Mouse (Mus musculus): ENCODE measurements around the gene Bloc1s1.

The Bloc1s1 gene

GRCm38 (mm10) chr10:128923935-128924334 is at the start of gene Bloc1s1:
TSS of gene Bloc1s1 (minus strand) at chr10:128924035.
- DNase-seq (ENCODE audit: low spot score in 2 of 2), result no peak

- no peak for DNase-seq (ENCODE audit: low spot score in 2 of 2)
Observed at GRCm38 (mm10) chr10:128972841-128973240, 49.0 kb upstream of the Bloc1s1 start.

- DNase-seq (ENCODE audit: low spot score in 2 of 2), result no peak
Observed at GRCm38 (mm10) chr10:128970740-128971250, 47.0 kb upstream of the Bloc1s1 start.

GRCm38 (mm10) chr10:128968341-128968749 is 44.5 kb upstream of the Bloc1s1 start:
- DNase-seq (ENCODE audit: low spot score in 2 of 2), result no peak

- no peak for DNase-seq (ENCODE audit: low spot score in 2 of 2)
Observed at GRCm38 (mm10) chr10:128965871-128966270, 42.0 kb upstream of the Bloc1s1 start.

- DNase-seq (ENCODE audit: low spot score in 2 of 2), result no peak
Observed at GRCm38 (mm10) chr10:128964961-128965360, 41.1 kb upstream of the Bloc1s1 start.

- no peak for DNase-seq (ENCODE audit: low spot score in 2 of 2)
Observed at GRCm38 (mm10) chr10:128960590-128961584, 37.1 kb upstream of the Bloc1s1 start, which contains the start of gene Mettl7b. TSS of gene Mettl7b (minus strand) at chr10:128960988.

GRCm38 (mm10) chr10:128960142-128960541 is 36.3 kb upstream of the Bloc1s1 start:
- no peak for DNase-seq (ENCODE audit: low spot score in 2 of 2)

- no peak for DNase-seq (ENCODE audit: low spot score in 2 of 2)
Observed at GRCm38 (mm10) chr10:128958340-128958739, 34.5 kb upstream of the Bloc1s1 start.

- DNase-seq (ENCODE audit: low spot score in 2 of 2), result no peak
Observed at GRCm38 (mm10) chr10:128950208-128950887, 26.5 kb upstream of the Bloc1s1 start.

GRCm38 (mm10) chr10:128947496-128947895 is 23.7 kb upstream of the Bloc1s1 start:
- no peak for DNase-seq (ENCODE audit: low spot score in 2 of 2)

- peak in 1 of 2 experiments; percentile 37 for DNase-seq (ENCODE audit: low spot score in 2 of 2)
Observed at GRCm38 (mm10) chr10:128945675-128946074, 21.8 kb upstream of the Bloc1s1 start.

- no peak for DNase-seq (ENCODE audit: low spot score in 2 of 2)
Observed at GRCm38 (mm10) chr10:128940475-128941061, 16.7 kb upstream of the Bloc1s1 start.

- DNase-seq (ENCODE audit: low spot score in 2 of 2), result no peak
Observed at GRCm38 (mm10) chr10:128938974-128939373, 15.1 kb upstream of the Bloc1s1 start.

GRCm38 (mm10) chr10:128938457-128938856 is 14.6 kb upstream of the Bloc1s1 start:
- no peak for DNase-seq (ENCODE audit: low spot score in 2 of 2)

- DNase-seq (ENCODE audit: low spot score in 2 of 2), result no peak
Observed at GRCm38 (mm10) chr10:128937756-128938390, 14.0 kb upstream of the Bloc1s1 start.

GRCm38 (mm10) chr10:128935826-128936440 is 12.1 kb upstream of the Bloc1s1 start:
- DNase-seq (ENCODE audit: low spot score in 2 of 2), result no peak

GRCm38 (mm10) chr10:128934997-128935787 is 11.4 kb upstream of the Bloc1s1 start:
- no peak for DNase-seq (ENCODE audit: low spot score in 2 of 2)

GRCm38 (mm10) chr10:128933976-128934721 is 10.3 kb upstream of the Bloc1s1 start:
- no peak for DNase-seq (ENCODE audit: low spot score in 2 of 2)

Data from left cerebral cortex, adult 9 months (tissue).